Mouse (Mus musculus): ENCODE measurements around the gene BC024978.

Gene BC024978

GRCm38 (mm10) chr7:27177942-27178323 is 17.6 kb upstream of the BC024978 start:
- no peak for DNase-seq (ENCODE audit: low spot score)

GRCm38 (mm10) chr7:27178324-27179216 is 17.0 kb upstream of the BC024978 start, which contains the start of gene Rab4b:
Gene Rab4b, minus strand, starts transcription at chr7:27178896.
- peak; percentile 98 for DNase-seq (ENCODE audit: low spot score)

DNA sequence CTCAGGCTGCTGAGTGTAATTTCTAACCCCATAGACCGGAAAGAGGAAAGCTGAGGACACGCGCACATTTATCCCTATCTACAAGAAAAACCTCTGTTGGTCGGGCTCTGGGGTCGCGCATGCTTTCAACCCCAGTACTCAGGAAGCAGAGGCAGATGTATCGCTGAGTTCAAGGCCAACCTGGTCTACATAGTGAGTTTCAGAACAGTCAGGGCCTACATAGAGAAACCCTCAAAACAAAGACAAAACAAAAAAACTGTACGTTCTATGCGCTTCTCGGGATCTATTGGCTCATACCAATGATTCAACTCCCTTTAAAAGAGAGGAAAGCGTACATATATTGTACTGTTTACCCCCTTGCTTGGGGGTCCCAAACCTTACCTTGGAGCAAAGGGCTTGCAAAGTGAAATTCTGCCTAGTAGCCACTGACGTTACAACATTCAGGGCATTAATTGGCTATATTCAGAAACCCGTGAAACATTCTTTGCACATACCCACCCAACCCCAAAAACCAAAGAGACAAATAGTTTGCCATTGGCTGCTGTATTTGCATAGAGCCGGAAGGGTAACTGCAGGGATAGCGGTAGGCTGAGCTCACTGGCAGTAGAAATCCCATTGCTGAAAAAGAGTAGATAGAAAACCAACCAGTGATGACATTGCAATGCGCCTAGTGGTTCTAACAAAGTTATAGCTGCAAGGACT is 16.2 kb upstream of the BC024978 start:
- no peak for DNase-seq (ENCODE audit: low spot score)

GRCm38 (mm10) chr7:27180036-27180435 is 15.5 kb upstream of the BC024978 start:
- no peak for DNase-seq (ENCODE audit: low spot score)

DNA sequence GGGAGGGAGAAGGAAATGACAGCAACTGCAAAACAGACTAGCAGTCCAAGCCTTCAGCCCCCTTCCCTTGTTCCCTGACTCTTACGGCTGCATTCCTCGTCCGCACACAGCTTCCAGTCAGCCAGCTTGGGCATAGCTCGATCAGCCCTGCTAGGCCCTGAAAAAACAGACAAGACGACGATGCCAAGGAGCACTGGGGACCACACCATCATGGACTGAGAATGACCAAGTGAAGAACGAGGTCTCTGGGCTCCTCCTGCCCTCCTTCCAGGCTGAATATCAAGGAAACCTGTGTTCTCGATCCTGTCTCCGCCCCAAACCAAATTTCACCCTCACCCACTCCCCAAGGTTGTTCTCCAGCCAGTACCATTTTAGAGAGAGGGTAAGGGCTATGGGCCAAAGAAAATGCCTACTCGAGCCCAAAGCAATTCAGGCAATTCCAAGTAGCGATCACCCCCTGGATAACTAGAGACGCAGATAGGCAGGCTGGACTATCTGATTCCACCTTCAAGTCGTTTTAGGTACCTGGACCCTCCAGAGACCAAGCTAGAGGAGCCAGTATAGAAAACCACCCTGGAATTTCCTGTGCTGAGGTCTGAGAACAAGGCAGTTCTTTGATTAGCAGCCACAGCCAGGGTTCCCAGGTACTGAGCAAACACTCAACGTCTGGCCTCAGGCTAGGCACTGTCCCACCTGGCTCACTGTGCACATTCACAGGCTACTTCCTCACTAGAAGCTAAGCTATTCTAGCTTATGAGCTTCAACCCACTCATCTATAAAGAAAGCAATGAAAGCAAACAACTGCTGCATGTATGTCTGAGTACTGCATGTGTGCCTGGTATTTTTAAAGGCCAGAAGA is 14.5 kb upstream of the BC024978 start, which contains the start of the genes Gm21983 and Mia:
Gene Gm21983 (minus strand): TSS at position 250 of the 859 bp plus-strand sequence.
Gene Mia (minus strand): TSS at position 321 of the 859 bp plus-strand sequence.
- DNase-seq (ENCODE audit: low spot score) = no peak

- no peak for DNase-seq (ENCODE audit: low spot score)
Observed at GRCm38 (mm10) chr7:27182498-27182897, 13.1 kb upstream of the BC024978 start.

GRCm38 (mm10) chr7:27184964-27185363 is 10.6 kb upstream of the BC024978 start:
- DNase-seq (ENCODE audit: low spot score) = no peak

- DNase-seq (ENCODE audit: low spot score) = no peak
Observed at GRCm38 (mm10) chr7:27185986-27186385, 9.6 kb upstream of the BC024978 start.

- no peak for DNase-seq (ENCODE audit: low spot score)
Observed at GRCm38 (mm10) chr7:27189271-27189931, 6.2 kb upstream of the BC024978 start.

DNA sequence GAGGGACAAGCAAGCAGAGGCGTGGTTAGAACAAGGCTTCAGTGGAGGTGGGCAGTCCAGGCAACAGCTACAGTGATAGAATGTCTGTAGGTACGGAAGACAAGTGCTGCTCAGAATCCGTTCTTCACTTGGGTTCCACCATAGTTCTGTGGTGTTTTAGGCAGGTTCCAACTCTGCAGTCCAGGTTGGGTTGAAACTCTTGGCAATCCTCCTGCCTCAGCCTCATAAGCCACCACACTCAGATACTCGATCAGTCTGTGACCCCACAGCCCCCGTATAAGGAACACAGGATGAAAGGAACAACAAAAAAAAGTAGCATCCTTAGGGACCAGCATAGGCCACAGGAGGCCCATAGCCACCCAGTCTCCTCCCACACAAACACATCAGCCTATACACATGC is 3.1 kb upstream of the BC024978 start:
- DNase-seq (ENCODE audit: low spot score) = no peak

DNA sequence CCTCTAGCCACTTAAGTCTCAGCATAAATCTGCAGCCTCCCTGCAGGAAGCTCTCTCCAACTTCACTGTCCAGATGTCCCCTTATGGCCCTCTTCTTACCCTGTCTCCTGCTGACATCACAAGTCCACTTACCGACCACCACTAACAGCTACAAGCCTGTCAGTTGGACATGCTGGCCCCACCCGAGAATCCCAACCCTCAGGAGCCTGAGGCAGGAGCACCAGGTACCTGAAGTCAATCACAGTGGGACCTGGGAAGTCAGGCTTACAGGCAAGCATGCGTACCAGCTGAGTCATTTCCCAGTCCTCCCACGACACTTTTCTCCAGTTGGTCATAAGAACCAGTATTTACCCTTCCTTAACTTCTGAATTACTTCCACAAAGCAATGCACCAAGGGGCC is 1.9 kb upstream of the BC024978 start:
- no peak for DNase-seq (ENCODE audit: low spot score)

GRCm38 (mm10) chr7:27197136-27197535 is 1.6 kb downstream of the BC024978 start:
- no peak for DNase-seq (ENCODE audit: low spot score)

GRCm38 (mm10) chr7:27197634-27198033 is 2.1 kb downstream of the BC024978 start:
- no peak for DNase-seq (ENCODE audit: low spot score)

DNA sequence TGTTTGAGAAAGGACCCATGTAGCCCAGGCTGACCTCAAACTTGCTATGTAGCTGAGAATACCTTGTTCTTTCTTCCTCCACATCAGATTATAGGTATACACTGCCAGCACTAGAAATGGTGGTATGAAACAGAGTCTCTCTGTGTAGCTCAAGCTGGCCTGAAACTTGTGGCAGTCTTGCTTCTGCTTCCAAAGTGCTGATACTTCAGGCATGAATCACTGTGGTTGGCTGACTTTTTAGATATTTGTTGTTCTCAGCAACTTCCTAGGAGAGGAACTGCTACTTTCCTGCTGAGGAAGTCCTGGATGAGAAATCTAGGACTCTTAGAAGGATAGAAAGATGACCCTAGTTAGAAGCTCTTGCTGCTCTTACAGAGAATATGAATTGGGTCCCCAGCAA is 2.8 kb downstream of the BC024978 start:
- no peak for DNase-seq (ENCODE audit: low spot score)

DNA sequence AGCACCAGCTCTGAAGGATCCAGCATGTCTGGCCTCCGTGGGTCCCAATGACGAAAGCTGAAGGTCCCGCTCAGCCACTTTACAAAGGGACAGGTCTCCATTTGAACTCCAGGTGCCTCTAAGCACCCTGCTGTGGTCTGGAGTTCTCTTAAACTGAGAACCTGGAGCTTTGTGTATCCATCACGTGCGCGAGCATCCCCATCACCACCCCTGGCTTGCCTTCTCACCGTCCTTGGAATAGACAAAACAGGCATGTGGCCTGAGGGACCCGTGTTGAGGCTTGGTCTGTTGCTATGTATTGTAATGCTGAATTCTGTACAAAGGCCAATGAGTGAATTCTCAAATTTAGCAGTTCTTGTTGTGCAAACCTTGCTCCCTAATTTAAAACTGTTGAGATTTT is 3.2 kb downstream of the BC024978 start:
- no peak for DNase-seq (ENCODE audit: low spot score)

DNA sequence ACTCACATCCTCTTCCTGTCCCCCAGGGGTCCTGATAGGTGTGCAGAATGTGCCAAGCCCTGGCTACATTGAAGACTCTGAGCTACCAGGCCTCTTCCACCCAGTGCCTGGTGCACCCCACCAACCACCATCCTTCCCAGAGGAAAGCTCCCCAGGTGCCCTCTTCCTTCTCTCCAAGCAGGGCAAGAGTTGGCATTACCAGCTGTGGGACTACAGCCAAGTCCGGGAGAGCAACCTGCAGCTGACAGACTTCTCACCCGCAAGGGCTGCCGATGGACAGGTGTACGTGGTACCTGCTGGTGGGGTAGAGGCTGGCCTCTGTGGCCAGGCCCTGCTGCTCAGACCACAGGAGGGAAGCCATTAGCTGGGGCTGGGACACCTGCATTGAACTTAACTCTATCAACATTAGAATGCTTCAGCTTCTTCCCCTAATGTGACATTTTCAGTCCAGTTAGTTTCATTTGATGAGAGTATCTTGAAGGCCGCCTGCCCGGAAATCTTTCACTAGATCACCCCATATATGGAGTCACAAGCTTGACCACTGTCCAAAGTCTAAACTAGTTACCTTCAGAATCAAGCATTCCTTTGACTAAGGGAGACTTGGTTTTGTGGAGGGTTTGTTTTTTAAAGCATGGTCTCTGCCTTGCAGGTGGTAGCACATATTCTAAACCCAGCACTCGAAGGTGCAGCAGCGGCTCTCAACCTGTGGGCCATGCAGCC is 8.3 kb downstream of the BC024978 start:
- DNase-seq (ENCODE audit: low spot score) = no peak

GRCm38 (mm10) chr7:27212626-27213025 is 17.0 kb downstream of the BC024978 start:
- DNase-seq (ENCODE audit: low spot score) = no peak

GRCm38 (mm10) chr7:27218586-27218985 is 23.0 kb downstream of the BC024978 start:
- DNase-seq (ENCODE audit: low spot score) = no peak

- no peak for DNase-seq (ENCODE audit: low spot score)
Observed at GRCm38 (mm10) chr7:27219937-27220336, 24.4 kb downstream of the BC024978 start.

DNA sequence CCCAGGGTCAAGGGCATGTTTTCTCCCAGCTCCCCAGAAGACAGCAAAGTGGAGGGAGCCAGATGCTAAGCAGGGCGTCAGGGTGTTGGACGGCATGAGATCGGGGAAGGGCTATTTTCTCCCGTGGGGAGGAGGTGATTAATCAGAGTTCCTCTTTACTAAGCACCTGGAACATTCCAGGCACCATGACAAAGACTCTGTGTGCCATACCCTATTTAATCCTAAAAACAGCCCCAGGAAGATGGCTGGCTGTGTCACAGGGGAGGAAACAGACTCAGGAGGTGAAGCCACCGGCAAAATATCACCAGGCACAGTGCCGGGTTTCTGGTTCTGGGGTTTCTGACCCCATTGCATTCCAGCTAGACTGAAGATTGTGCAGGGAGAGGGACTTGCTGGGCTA is 26.4 kb downstream of the BC024978 start:
- no peak for DNase-seq (ENCODE audit: low spot score)

GRCm38 (mm10) chr7:27222538-27222937 is 27.0 kb downstream of the BC024978 start:
- no peak for DNase-seq (ENCODE audit: low spot score)
